Mouse (Mus musculus): ENCODE measurements around the gene Gm10282.

Gm10282 gene

GRCm38 (mm10) chr8:72298928-72299327 lies 6.1 kb downstream of the Gm10282 start:
- DNase-seq (ENCODE audit: low spot score): no peak

DNA sequence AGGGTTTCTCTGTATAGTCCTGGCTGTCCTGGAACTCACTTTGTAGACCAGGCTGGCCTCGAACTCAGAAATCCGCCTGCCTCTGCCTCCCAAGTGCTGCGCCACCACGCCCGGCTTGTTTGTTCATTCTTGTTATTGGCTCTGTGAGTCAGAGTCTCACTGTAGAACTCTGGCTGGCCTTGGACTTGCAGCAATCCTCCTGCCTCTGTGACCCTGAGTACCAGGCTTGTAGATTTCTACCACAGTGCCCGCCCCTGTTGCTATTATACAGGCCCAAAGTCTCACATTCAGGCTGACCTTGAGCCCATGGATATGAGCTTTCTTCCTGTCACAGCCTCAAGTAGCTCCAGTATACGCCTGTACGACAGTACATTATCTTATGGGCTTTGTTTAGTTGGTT lies 8.5 kb downstream of the Gm10282 start:
- no peak for DNase-seq (ENCODE audit: low spot score)

GRCm38 (mm10) chr8:72295679-72296078 lies 9.4 kb downstream of the Gm10282 start:
- DNase-seq (ENCODE audit: low spot score): peak; percentile 60

- no peak for DNase-seq (ENCODE audit: low spot score)
Observed at GRCm38 (mm10) chr8:72295125-72295524, 9.9 kb downstream of the Gm10282 start.

- DNase-seq (ENCODE audit: low spot score): no peak
Observed at GRCm38 (mm10) chr8:72293309-72293708, 11.8 kb downstream of the Gm10282 start.

- DNase-seq (ENCODE audit: low spot score): no peak
Observed at GRCm38 (mm10) chr8:72291104-72291503, 14.0 kb downstream of the Gm10282 start.

- no peak for DNase-seq (ENCODE audit: low spot score)
Observed at GRCm38 (mm10) chr8:72289051-72289450, 16.0 kb downstream of the Gm10282 start.

- DNase-seq (ENCODE audit: low spot score): no peak
Observed at GRCm38 (mm10) chr8:72285285-72285684, 19.8 kb downstream of the Gm10282 start.

- no peak for DNase-seq (ENCODE audit: low spot score)
Observed at GRCm38 (mm10) chr8:72281634-72282033, 23.4 kb downstream of the Gm10282 start.

DNA sequence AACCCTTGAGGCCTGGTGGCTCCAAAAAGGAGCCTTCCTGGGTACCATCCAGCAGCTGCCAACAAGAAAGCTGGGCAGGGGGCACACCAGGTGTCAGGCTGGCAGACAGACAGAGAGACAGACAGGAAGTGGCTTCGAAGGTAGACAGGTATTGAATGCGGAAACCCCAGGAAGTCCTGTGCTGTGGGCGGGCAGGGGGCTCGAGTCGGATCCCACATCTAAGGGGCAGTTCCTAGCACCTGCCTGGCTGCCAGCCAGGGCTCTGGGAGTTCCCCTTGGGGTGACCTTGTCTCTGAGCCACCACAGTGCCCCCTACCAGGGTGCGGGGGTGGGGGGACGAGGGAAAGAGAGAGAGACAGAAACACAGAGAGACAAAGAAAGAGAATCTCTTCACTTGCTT lies 25.9 kb downstream of the Gm10282 start:
- no peak for DNase-seq (ENCODE audit: low spot score)

DNA sequence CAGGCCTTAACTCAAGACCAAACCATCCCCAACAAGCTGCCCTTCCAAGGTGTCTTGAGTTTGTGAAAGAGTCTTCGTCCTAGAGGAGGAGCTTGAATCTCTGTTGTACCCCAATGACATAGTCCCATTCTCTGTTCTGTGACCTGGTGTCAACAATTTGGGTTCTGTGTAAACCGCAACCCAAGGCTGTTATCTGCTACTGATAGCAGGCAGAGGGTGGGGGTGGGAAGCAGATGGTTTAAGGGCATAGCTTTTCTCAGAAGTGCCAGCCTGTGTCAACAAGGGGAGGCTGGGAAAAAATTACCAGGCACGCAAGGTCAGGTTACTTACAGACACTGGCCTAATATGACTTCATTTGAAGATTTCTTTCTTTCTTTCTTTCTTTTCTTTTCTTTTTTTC lies 27.8 kb downstream of the Gm10282 start:
- peak; percentile 64 for DNase-seq (ENCODE audit: low spot score)

DNA sequence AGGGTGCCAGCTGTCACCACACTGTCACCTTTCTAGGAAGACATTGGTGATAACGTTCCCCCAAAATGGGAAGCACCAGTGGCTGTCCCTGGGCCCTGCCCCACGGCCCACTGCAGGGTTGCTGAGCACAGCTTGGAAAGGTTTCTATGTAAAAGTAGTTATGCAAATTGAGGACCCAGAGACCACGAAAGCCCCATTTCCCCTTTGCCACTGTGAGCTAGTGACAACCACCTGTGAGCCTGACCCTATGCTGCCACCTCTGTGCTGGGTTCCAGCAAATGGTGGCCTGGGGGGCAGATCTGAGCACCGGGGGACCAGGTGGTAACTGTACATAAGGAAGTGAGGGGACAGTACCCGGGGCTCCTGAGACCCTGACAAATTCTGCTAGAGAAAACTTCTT lies 31.3 kb downstream of the Gm10282 start:
- no peak for DNase-seq (ENCODE audit: low spot score)

DNA sequence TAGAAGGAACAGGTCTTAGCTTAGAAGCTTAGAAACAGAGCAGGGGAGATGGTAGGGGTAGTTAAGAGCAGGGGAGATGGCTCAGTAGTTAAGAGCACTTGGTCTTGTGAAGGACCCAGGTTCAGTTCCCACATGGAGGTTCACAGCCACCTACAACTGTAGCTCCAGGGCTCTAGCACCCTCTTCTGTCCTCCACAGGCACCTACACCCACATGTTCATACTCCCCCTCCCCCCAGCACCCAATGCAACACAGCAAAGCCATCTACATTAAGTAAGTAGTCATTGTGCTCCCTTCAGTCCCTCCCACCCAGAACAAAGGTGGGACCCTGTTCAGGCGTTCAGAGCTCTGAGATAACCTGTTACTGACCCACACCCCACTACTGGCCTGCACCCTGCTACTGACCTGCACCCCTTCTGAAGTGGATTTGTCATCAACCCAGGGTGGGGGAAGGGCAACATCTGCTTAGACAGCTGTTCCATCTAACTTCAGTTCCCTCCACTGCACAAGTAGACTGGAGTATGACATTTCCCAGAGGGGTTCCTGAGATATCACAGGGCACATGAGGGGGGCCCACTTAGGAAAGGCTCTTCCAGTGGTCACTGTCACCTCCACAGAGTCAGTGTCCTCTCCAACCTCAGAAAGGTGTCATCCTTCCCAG lies 31.8 kb downstream of the Gm10282 start:
- DNase-seq (ENCODE audit: low spot score): no peak

DNA sequence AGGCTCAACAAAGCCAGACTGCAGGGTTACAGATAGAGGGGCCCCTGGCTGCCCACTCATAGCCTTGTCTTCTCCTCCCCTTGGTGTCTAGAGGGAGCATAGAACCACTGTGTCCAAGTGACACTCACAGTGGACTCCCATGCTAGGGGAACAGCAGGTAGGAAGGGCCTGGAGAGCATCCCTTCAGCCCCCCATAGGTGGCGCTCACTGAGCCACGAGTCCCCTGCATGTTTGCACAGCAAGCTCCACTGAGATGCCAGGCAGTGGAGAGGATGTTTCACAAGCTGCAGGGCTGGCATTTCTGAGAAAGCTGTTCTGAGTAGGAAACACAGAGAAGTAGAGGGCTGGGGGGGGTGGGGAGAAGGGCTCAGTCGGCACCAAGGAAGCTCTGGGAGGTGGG lies 32.7 kb downstream of the Gm10282 start:
- peak; percentile 53 for DNase-seq (ENCODE audit: low spot score)

GRCm38 (mm10) chr8:72271691-72272090 lies 33.4 kb downstream of the Gm10282 start:
- no peak for DNase-seq (ENCODE audit: low spot score)

DNA sequence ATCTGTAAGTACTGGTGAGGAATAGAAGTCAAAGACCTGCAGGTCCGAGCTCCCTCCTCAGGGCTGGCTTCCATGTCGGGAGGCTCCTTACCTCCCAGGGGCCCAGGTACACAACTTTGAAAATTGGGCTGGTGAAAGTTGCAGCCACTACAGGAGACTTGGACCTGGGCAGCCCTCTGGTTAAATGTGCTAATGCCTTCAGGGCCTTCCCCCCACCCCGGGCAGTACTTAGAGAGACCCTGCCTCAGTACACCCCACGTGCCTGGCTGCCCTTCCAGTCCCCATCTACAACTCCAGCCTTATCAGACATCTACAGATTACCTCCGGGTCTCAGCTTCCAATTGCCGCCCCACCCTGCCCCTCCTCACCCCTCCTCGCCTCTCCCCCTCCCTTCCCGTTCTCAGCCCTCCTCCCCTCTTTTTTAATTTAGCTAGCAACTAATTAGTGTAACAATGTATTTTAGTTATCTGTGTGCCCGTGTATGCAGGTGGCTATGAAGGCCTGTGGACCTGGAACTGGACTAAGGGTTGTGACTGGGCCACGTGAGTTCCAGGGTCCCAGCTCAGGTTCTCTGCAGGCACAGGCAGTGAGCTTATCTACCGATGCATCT lies 33.9 kb downstream of the Gm10282 start:
- no peak for DNase-seq (ENCODE audit: low spot score)

- DNase-seq (ENCODE audit: low spot score): no peak
Observed at GRCm38 (mm10) chr8:72270606-72271005, 34.5 kb downstream of the Gm10282 start.

- DNase-seq (ENCODE audit: low spot score): peak; percentile 44
Observed at GRCm38 (mm10) chr8:72268356-72268755, 36.7 kb downstream of the Gm10282 start.

- DNase-seq (ENCODE audit: low spot score): no peak
Observed at GRCm38 (mm10) chr8:72267106-72267505, 38.0 kb downstream of the Gm10282 start.

GRCm38 (mm10) chr8:72266671-72267070 lies 38.4 kb downstream of the Gm10282 start:
- no peak for DNase-seq (ENCODE audit: low spot score)

GRCm38 (mm10) chr8:72265342-72265741 lies 39.7 kb downstream of the Gm10282 start:
- no peak for DNase-seq (ENCODE audit: low spot score)

GRCm38 (mm10) chr8:72263451-72263850 lies 41.6 kb downstream of the Gm10282 start:
- DNase-seq (ENCODE audit: low spot score): no peak

GRCm38 (mm10) chr8:72262756-72263155 lies 42.3 kb downstream of the Gm10282 start:
- DNase-seq (ENCODE audit: low spot score): peak; percentile 62

DNA sequence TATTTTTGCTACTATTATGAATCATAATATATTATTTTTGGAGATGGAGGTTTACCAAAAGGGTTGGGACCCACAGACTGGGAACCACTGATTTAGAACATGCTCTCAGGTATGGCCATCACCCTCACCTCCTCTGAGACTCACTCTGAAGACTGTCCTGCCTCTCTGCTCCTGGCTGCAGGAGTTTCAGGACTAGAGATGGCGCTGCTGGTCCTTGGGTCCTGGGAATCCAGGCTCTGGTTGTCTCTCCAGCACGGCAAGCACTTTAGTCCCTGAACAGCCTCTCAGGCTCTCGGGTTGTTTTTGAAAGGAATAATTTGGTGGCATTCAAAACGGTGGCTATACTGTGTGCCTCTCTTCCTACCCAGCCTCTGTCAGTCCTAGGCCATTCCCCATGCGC lies 43.2 kb downstream of the Gm10282 start:
- DNase-seq (ENCODE audit: low spot score): no peak
